Mouse (Mus musculus): Measurements from ENCODE around the gene Trcg1.

The Trcg1 gene

GRCm38 (mm10) chr9:57236256-57236655, at the start of gene Trcg1:
TSS of gene Trcg1 (plus strand) at chr9:57236556.
- TF ChIP-seq GATA4 (IDR thresholded peaks at IDR 0.05; ENCODE audit: insufficient replicate concordance, low read length) = no peak

GRCm38 (mm10) chr9:57196708-57197107, 39.6 kb upstream of the Trcg1 start:
- TF ChIP-seq GATA4 (IDR thresholded peaks at IDR 0.05; ENCODE audit: insufficient replicate concordance, low read length) = no peak

- TF ChIP-seq GATA4 (IDR thresholded peaks at IDR 0.05; ENCODE audit: insufficient replicate concordance, low read length) = no peak
Measured at GRCm38 (mm10) chr9:57197414-57197813, 38.9 kb upstream of the Trcg1 start.

- TF ChIP-seq GATA4 (IDR thresholded peaks at IDR 0.05; ENCODE audit: insufficient replicate concordance, low read length) = no peak
Measured at GRCm38 (mm10) chr9:57202981-57203380, 33.4 kb upstream of the Trcg1 start.

GRCm38 (mm10) chr9:57206896-57207295, 29.5 kb upstream of the Trcg1 start:
- TF ChIP-seq GATA4 (IDR thresholded peaks at IDR 0.05; ENCODE audit: insufficient replicate concordance, low read length) = no peak

- no peak for TF ChIP-seq GATA4 (IDR thresholded peaks at IDR 0.05; ENCODE audit: insufficient replicate concordance, low read length)
Measured at GRCm38 (mm10) chr9:57209316-57209715, 27.0 kb upstream of the Trcg1 start.

GRCm38 (mm10) chr9:57212448-57213222, 23.7 kb upstream of the Trcg1 start:
- TF ChIP-seq GATA4 (IDR thresholded peaks at IDR 0.05; ENCODE audit: insufficient replicate concordance, low read length) = no peak

GRCm38 (mm10) chr9:57214500-57214899, 21.9 kb upstream of the Trcg1 start:
- no peak for TF ChIP-seq GATA4 (IDR thresholded peaks at IDR 0.05; ENCODE audit: insufficient replicate concordance, low read length)

GRCm38 (mm10) chr9:57217220-57217619, 19.1 kb upstream of the Trcg1 start:
- no peak for TF ChIP-seq GATA4 (IDR thresholded peaks at IDR 0.05; ENCODE audit: insufficient replicate concordance, low read length)

- TF ChIP-seq GATA4 (IDR thresholded peaks at IDR 0.05; ENCODE audit: insufficient replicate concordance, low read length) = no peak
Measured at GRCm38 (mm10) chr9:57218776-57219175, 17.6 kb upstream of the Trcg1 start.

GRCm38 (mm10) chr9:57219511-57219910, 16.8 kb upstream of the Trcg1 start:
- no peak for TF ChIP-seq GATA4 (IDR thresholded peaks at IDR 0.05; ENCODE audit: insufficient replicate concordance, low read length)

GRCm38 (mm10) chr9:57220356-57220755, 16.0 kb upstream of the Trcg1 start:
- TF ChIP-seq GATA4 (IDR thresholded peaks at IDR 0.05; ENCODE audit: insufficient replicate concordance, low read length) = no peak

- no peak for TF ChIP-seq GATA4 (IDR thresholded peaks at IDR 0.05; ENCODE audit: insufficient replicate concordance, low read length)
Measured at GRCm38 (mm10) chr9:57223341-57223740, 13.0 kb upstream of the Trcg1 start.

GRCm38 (mm10) chr9:57225780-57226627, 10.4 kb upstream of the Trcg1 start:
- TF ChIP-seq GATA4 (IDR thresholded peaks at IDR 0.05; ENCODE audit: insufficient replicate concordance, low read length) = no peak

GRCm38 (mm10) chr9:57227203-57227602, 9.2 kb upstream of the Trcg1 start:
- no peak for TF ChIP-seq GATA4 (IDR thresholded peaks at IDR 0.05; ENCODE audit: insufficient replicate concordance, low read length)

GRCm38 (mm10) chr9:57228186-57228585, 8.2 kb upstream of the Trcg1 start:
- TF ChIP-seq GATA4 (IDR thresholded peaks at IDR 0.05; ENCODE audit: insufficient replicate concordance, low read length) = no peak

All from liver, adult (tissue).